Mouse (Mus musculus) c-Kit-positive CD71-negative TER-119-negative erythroid progenitor cells, embryonic 14.5 days (primary cell): ENCODE measurements around the gene Pkd2.
"Not testable (repeated sequence)": the region's sequence is repeated elsewhere in the genome, so short reads cannot be mapped to it uniquely, and the experiment has no call there.

Source experiments
- DNase-seq: peaks from one replicate; pipeline ENCODE4 v3.0.0-alpha.2; 2013; ENCODE audit warnings: low read depth

The Pkd2 gene

GRCm38 (mm10) chr5:104458832-104459705, at the start of gene Pkd2:
Gene Pkd2 (plus strand): TSS chr5:104459450.
- DNase-seq: no peak

- DNase-seq: no peak
Measured at GRCm38 (mm10) chr5:104415999-104416398, 43.3 kb upstream of the Pkd2 start.

GRCm38 (mm10) chr5:104417028-104417427, 42.2 kb upstream of the Pkd2 start:
- DNase-seq: no peak

GRCm38 (mm10) chr5:104417721-104418120, 41.5 kb upstream of the Pkd2 start:
- no peak for DNase-seq

GRCm38 (mm10) chr5:104422039-104422438, 37.2 kb upstream of the Pkd2 start:
- no peak for DNase-seq

- no peak for DNase-seq
Measured at GRCm38 (mm10) chr5:104423861-104424260, 35.4 kb upstream of the Pkd2 start.

GRCm38 (mm10) chr5:104425949-104426348, 33.3 kb upstream of the Pkd2 start:
- DNase-seq: no peak

- no peak for DNase-seq
Measured at GRCm38 (mm10) chr5:104432886-104433285, 26.4 kb upstream of the Pkd2 start.

- no peak for DNase-seq
Measured at GRCm38 (mm10) chr5:104433968-104434565, 25.2 kb upstream of the Pkd2 start.

GRCm38 (mm10) chr5:104434835-104435301, 24.4 kb upstream of the Pkd2 start, which contains the start of gene Spp1:
Gene Spp1 (plus strand): TSS chr5:104435118.
- DNase-seq: peak; percentile 37

GRCm38 (mm10) chr5:104436406-104437076, 22.7 kb upstream of the Pkd2 start:
- no peak for DNase-seq

GRCm38 (mm10) chr5:104442396-104442795, 16.9 kb upstream of the Pkd2 start:
- DNase-seq: no peak

- no peak for DNase-seq
Measured at GRCm38 (mm10) chr5:104442850-104443249, 16.4 kb upstream of the Pkd2 start.

- peak; percentile 38 for DNase-seq
Measured at GRCm38 (mm10) chr5:104446156-104446555, 13.1 kb upstream of the Pkd2 start.

- not testable (repeated sequence) for DNase-seq
Measured at GRCm38 (mm10) chr5:104448346-104448745, 10.9 kb upstream of the Pkd2 start.

- DNase-seq: no peak
Measured at GRCm38 (mm10) chr5:104449491-104449890, 9.8 kb upstream of the Pkd2 start.

GRCm38 (mm10) chr5:104453075-104453474, 6.2 kb upstream of the Pkd2 start:
- DNase-seq: no peak

GRCm38 (mm10) chr5:104454564-104454963, 4.7 kb upstream of the Pkd2 start:
- no peak for DNase-seq

GRCm38 (mm10) chr5:104459706-104460455, 631 bp downstream of the Pkd2 start:
- DNase-seq: no peak

GRCm38 (mm10) chr5:104460456-104460838, 1.2 kb downstream of the Pkd2 start:
- no peak for DNase-seq

GRCm38 (mm10) chr5:104460856-104461255, 1.6 kb downstream of the Pkd2 start:
- DNase-seq: no peak

GRCm38 (mm10) chr5:104465279-104465678, 6.0 kb downstream of the Pkd2 start:
- no peak for DNase-seq
